Mouse (Mus musculus) c-Kit-negative CD71-positive TER-119-positive erythroid progenitor cells, embryonic 14.5 days (primary cell): Measurements from ENCODE around the gene Mtif2.
A peak's percentile ranks its signal among the peaks of the same experiment; 100 is the strongest.
"Not testable (repeated sequence)": the region's sequence is repeated elsewhere in the genome, so short reads cannot be mapped to it uniquely, and the experiment has no call there.

Experiments
- DNase-seq: peaks from one replicate; pipeline ENCODE4 v3.0.0-alpha.2; 2013; ENCODE audit warnings: low read depth, low spot score

Gene Mtif2

GRCm38 (mm10) chr11:29525988-29526794 lies at the start of gene Mtif2:
Mtif2 (plus strand) TSS chr11:29526408.
- DNase-seq = peak; percentile 63

GRCm38 (mm10) chr11:29493135-29493534 lies 33.1 kb upstream of the Mtif2 start:
- no peak for DNase-seq

GRCm38 (mm10) chr11:29496962-29497361 lies 29.2 kb upstream of the Mtif2 start:
- no peak for DNase-seq

GRCm38 (mm10) chr11:29503948-29504893 lies 22.0 kb upstream of the Mtif2 start:
- DNase-seq = no peak

- DNase-seq = no peak
Observed at GRCm38 (mm10) chr11:29504899-29505625, 21.1 kb upstream of the Mtif2 start.

- no peak for DNase-seq
Observed at GRCm38 (mm10) chr11:29509421-29509820, 16.8 kb upstream of the Mtif2 start.

GRCm38 (mm10) chr11:29512818-29513535 lies 13.2 kb upstream of the Mtif2 start:
- no peak for DNase-seq

- no peak for DNase-seq
Observed at GRCm38 (mm10) chr11:29514325-29514681, 11.9 kb upstream of the Mtif2 start.

GRCm38 (mm10) chr11:29514682-29515412 lies 11.4 kb upstream of the Mtif2 start, which contains the start of gene Prorsd1:
Prorsd1 (minus strand) TSS chr11:29515033.
- peak; percentile 90 for DNase-seq

- DNase-seq = no peak
Observed at GRCm38 (mm10) chr11:29538201-29538600, 12.0 kb downstream of the Mtif2 start.

GRCm38 (mm10) chr11:29544225-29544945 lies 18.2 kb downstream of the Mtif2 start:
- no peak for DNase-seq

- DNase-seq = not testable (repeated sequence)
Observed at GRCm38 (mm10) chr11:29545150-29545752, 19.0 kb downstream of the Mtif2 start.

- not testable (repeated sequence) for DNase-seq
Observed at GRCm38 (mm10) chr11:29546297-29546696, 20.1 kb downstream of the Mtif2 start.

- DNase-seq = no peak
Observed at GRCm38 (mm10) chr11:29546762-29547161, 20.6 kb downstream of the Mtif2 start.

GRCm38 (mm10) chr11:29547249-29547751 lies 21.1 kb downstream of the Mtif2 start:
- DNase-seq = no peak

- DNase-seq = peak; percentile 84
Observed at GRCm38 (mm10) chr11:29547752-29548503, 21.7 kb downstream of the Mtif2 start, which contains the start of the genes Clhc1 and Rps27a. Clhc1 (plus strand) TSS chr11:29547950. Rps27a (minus strand) TSS chr11:29548109.

- DNase-seq = no peak
Observed at GRCm38 (mm10) chr11:29548504-29549424, 22.6 kb downstream of the Mtif2 start.
